Mouse (Mus musculus) midbrain, embryonic 15.5 days (tissue): ENCODE data around the gene Arf3. TPM values are rescaled to one million over a fixed set of nuclear protein-coding genes. Genes with fewer than 3 reads are reported as not detected.
A peak's percentile ranks its signal among the peaks of the same experiment; 100 is the strongest.

Experiments used
- ATAC-seq: fragments of 200-750 bp; cut with Nextera tagmentation; replicated peaks from 2 replicates; pipeline ENCODE4 v1.8.0; 2017; ENCODE audit warnings: moderate TSS enrichment
- H3K27ac ChIP-seq: fragments of 300-500 bp; sonication (generic); 2 replicates; pipeline ENCODE4 v1.5.1; 2015; ENCODE audit warnings: mild to moderate bottlenecking, inconsistent platforms
- H3K27me3 ChIP-seq: fragments of 300-500 bp; sonication (generic); replicated peaks from 2 replicates; pipeline ENCODE4 v1.6.1; 2015; ENCODE audit warnings: inconsistent platforms
- H3K36me3 ChIP-seq: fragments of 300-500 bp; sonication (generic); replicated peaks from 2 replicates; pipeline ENCODE4 v1.6.1; 2015; ENCODE audit warnings: inconsistent platforms
- H3K4me1 ChIP-seq: fragments of 300-500 bp; sonication (generic); 2 replicates; pipeline ENCODE4 v1.6.1; 2015; ENCODE audit warnings: inconsistent platforms
- H3K4me2 ChIP-seq: fragments of 300-500 bp; sonication (generic); 2 replicates; pipeline ENCODE4 v1.6.1; 2015; ENCODE audit warnings: inconsistent platforms, mild to moderate bottlenecking, moderate library complexity
- H3K4me3 ChIP-seq: fragments of 300-500 bp; sonication (generic); 2 replicates; pipeline ENCODE4 v1.5.1; 2015; ENCODE audit warnings: mild to moderate bottlenecking, inconsistent platforms
- H3K9ac ChIP-seq: fragments of 300-500 bp; sonication (generic); 2 replicates; pipeline ENCODE4 v1.6.1; 2015; ENCODE audit warnings: mild to moderate bottlenecking, inconsistent platforms
- H3K9me3 ChIP-seq: fragments of 300-500 bp; sonication (generic); 2 replicates; pipeline ENCODE4 v1.6.1; 2016; ENCODE audit warnings: inconsistent platforms
- WGBS: fragments of 180-500 bp; shearing (Covaris S2); methylation state at CpG from one replicate; pipeline ENCODE4 v1.1.7; 2015; ENCODE audit warnings: mixed read lengths; 5-methylcytosine and 5-hydroxymethylcytosine counted together
- polyA plus RNA-seq: library from polyadenylated mRNA; unstranded; fragments of >200 nt; fragmentation: Nextera tagmentation; extraction: Ambion mirVana; gene quantifications from 2 replicates; pipeline ENCODE4 v1.2.1, GENCODE M21; 2015

The Arf3 gene
- polyA plus RNA-seq, 1 experiment from 2014 or later: 103 TPM

DNA sequence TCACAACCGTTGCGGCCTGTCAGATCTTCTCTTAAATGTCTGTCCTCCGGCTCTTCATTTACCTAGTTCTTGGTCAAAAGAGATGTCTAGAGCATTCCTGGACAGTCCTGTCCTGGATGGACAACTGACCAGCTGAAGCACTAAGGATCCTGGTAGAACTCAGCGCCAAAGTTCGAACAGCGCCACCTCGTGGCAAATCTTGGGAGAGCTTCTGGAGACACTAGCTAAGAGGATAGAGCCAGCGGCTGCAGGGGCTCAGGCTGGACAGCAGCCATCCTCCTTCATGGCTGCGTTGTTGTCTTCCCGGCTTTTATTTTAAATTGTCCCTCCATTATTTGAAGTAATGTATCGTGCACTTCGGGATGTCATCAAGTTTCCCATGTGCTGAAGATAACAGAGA is 36.4 kb upstream of the Arf3 start:
- 6% methylated on average over 12 of the region's 12 CpGs for WGBS
- ATAC-seq: no peak

DNA sequence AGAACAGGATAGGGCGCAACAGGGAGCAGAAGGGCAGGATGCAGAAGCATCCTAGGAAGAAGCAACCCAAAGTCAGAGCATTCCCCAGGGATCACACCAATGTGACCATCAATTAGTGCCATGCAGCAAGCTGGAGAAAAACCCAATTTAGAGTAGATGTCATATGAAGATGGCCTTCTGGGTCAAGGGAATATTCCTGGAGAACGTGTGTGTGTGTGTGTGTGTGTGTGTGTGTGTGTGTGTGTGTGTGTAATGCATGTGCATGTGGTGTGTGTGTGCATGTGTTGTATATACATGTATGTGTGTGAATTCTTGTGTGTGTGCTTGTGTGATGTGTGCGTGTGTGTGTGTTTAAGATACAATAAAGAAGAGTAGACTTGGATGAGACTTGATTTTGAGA is 35.9 kb upstream of the Arf3 start:
- no peak overlapping the region for H3K9ac ChIP-seq
- H3K27me3 ChIP-seq: peaks cover 93% of the 10 kb centered on the region
- 40% methylated on average over 3 of the region's 3 CpGs for WGBS
- H3K4me1 ChIP-seq: peaks cover 24% of the 10 kb centered on the region
- H3K4me3 ChIP-seq: no peak overlapping the region
- no peaks in the 10 kb centered on the region for H3K36me3 ChIP-seq
- H3K4me2 ChIP-seq: no peak overlapping the region
- H3K9me3 ChIP-seq: no peaks in the 10 kb centered on the region
- no peak overlapping the region for H3K27ac ChIP-seq
- ATAC-seq: no peak

More for the DNA sequence above, 36.4 kb upstream of the Arf3 start:
- peaks cover 92% of the 10 kb centered on the region for H3K27me3 ChIP-seq
- H3K4me2 ChIP-seq: no peak overlapping the region
- no peaks in the 10 kb centered on the region for H3K9me3 ChIP-seq
- no peak overlapping the region for H3K27ac ChIP-seq
- no peak overlapping the region for H3K9ac ChIP-seq
- H3K4me3 ChIP-seq: no peak overlapping the region
- no peaks in the 10 kb centered on the region for H3K36me3 ChIP-seq
- peaks cover 28% of the 10 kb centered on the region for H3K4me1 ChIP-seq

DNA sequence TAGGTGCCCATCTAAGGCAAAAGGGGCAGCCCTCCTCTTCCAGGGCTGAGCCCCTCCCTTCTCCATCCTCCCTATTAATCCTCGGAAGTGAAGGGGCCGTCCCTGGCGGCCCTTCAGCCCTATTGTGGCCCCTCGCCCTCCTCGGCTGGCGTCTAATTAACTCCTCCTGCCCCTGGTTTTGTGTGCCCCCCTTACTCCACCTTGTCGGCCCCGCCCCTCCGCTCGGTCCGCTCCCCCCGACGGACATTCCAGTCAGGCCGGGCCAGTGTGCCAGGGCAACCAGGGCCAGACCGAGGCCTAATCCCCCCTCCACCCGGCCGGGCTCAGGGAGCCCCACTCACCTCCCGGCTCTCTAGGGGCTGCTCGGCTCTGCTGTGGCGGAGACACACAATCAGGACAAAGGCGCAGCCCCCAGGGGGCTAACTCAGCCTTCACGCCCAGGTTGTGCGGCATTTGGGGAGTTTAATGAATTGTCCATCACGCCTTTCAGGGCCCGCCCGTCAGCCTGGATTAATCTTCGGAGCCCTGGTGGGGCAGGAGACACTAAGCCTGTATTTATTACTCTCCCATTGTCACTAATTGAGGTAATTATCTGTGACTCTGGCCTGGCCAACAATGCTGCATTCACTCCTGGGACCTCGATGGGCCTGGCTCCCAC is 35.0 kb upstream of the Arf3 start:
- H3K27ac ChIP-seq: no peak overlapping the region
- H3K4me2 ChIP-seq: peak overlapping the region; percentile 12; the same call in 1 of the 2 replicates
- peaks cover 93% of the 10 kb centered on the region for H3K27me3 ChIP-seq
- peaks cover 27% of the 10 kb centered on the region; the same call in 1 of the 2 replicates for H3K4me1 ChIP-seq
- H3K36me3 ChIP-seq: no peaks in the 10 kb centered on the region
- WGBS: 3% methylated on average over 28 of the region's 28 CpGs
- H3K4me3 ChIP-seq: no peak overlapping the region
- H3K9me3 ChIP-seq: no peaks in the 10 kb centered on the region
- no peak overlapping the region for H3K9ac ChIP-seq
- ATAC-seq: peak; percentile 88

DNA sequence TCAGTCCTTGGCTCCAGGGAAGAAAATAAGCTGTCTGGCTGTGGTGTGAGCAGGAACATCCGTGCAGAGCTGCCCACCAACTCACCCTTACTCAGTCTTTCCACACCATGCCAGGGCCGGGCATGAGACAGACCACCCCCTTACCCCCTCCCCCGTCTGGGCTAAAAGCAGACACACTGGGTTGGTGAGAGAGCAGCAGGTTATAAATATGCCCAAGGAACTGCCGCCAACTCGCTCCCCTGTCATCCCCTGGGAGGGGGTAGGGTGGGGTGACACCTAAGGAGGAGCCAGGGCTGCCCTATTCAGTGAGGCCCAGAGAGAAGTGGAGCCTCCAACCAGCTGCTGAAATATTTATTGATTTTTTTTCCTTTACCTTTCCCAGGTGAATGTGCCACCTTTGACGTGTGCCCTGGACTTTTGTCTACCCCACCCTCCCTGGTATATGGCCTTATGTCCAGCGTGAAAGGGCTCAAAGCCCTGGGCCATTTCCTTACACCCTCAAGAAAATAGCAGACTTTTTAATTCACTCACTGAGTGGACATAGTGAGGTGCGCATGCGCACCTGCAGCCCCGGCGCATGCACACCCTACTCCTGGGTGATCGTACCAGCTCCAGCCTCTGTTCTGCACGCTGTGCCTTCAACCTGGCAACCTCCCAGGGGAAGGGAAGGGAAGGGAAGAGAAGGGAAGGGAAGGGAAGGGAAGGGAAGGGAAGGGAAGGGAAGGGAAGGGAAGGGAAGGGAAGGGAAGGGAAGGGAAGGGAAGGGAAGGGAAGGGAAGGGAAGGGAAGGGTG is 34.0 kb upstream of the Arf3 start:
- Histone ChIP-seq H3K27me3 (peaks cover 93% of the 10 kb centered on the region), H3K9me3 (no peaks in the 10 kb centered on the region), H3K4me1 (peaks cover 35% of the 10 kb centered on the region; the same call in 1 of the 2 replicates), H3K4me3 (no peak overlapping the region), H3K9ac (no peak overlapping the region), H3K27ac (no peak overlapping the region), H3K36me3 (no peaks in the 10 kb centered on the region), H3K4me2 (no peak overlapping the region)
- WGBS: 2% methylated on average over 13 of the region's 13 CpGs
- ATAC-seq: peak; percentile 48; the same call in 1 of the 2 replicates

DNA sequence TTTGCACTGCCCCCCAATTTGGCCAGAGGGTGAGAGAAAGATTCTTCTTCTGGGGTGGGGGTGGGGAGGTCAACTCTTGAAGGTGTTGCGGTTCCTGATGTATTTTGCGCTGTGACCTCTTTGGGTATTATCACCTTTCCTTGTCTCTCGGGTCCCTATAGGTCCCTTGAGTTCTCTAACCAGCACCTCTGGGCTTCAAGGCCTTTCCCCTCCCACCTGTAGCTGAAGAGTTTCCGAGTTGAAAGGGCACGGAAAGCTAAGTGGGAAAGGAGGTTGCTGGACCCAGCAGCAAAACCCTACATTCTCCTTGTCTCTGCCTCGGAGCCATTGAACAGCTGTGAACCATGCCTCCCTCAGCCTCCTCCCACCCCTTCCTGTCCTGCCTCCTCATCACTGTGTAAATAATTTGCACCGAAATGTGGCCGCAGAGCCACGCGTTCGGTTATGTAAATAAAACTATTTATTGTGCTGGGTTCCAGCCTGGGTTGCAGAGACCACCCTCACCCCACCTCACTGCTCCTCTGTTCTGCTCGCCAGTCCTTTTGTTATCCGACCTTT is 30.2 kb upstream of the Arf3 start:
- Histone ChIP-seq H3K36me3 (no peaks in the 10 kb centered on the region), H3K27ac (no peak overlapping the region), H3K4me2 (peak overlapping the region; percentile 50), H3K9ac (no peak overlapping the region), H3K9me3 (no peaks in the 10 kb centered on the region), H3K4me3 (peak overlapping the region; percentile 31), H3K4me1 (peaks cover 53% of the 10 kb centered on the region), H3K27me3 (peaks cover 96% of the 10 kb centered on the region)
- WGBS: 5% methylated on average over 13 of the region's 13 CpGs
- no peak for ATAC-seq

DNA sequence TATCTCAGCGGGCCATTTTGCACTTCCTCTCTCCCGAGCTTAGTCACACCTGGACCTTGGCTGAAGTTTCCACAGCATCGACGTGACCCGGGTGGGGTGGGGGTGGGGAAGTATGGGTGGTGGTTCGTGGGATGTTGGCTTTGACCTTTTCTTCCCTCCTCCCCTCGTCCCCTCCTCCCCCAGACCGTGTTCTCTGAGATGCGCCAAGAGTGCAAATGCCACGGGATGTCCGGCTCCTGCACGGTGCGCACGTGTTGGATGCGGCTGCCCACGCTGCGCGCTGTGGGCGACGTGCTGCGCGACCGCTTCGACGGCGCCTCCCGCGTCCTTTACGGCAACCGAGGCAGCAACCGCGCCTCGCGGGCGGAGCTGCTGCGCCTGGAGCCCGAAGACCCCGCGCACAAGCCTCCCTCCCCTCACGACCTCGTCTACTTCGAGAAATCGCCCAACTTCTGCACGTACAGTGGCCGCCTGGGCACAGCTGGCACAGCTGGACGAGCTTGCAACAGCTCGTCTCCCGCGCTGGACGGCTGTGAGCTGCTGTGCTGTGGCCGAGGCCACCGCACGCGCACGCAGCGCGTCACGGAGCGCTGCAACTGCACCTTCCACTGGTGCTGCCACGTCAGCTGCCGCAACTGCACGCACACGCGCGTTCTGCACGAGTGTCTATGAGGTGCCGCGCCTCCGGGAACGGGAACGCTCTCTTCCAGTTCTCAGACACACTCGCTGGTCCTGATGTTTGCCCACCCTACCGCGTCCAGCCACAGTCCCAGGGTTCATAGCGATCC is 29.4 kb upstream of the Arf3 start:
- 0 out of 2 replicates have a peak, but pooled peaks have one; percentile 44 for ATAC-seq
- no peaks in the 10 kb centered on the region for H3K9me3 ChIP-seq

DNA sequence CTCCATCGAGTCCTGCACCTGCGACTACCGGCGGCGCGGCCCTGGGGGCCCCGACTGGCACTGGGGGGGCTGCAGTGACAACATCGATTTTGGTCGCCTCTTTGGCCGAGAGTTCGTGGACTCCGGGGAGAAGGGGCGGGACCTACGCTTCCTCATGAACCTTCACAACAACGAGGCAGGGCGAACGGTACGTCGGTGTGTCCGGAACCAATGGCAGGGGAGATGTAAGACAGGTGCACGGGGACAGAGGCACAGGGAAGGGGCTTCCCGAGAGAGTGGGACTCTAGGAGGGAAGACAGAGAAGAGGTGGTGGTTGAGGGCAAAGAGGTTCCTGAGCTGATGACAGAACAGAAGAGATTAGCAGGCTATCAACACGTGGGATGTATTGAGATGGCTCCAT is 28.8 kb upstream of the Arf3 start:
- H3K27ac ChIP-seq: no peak overlapping the region
- H3K27me3 ChIP-seq: peaks cover 99% of the 10 kb centered on the region
- H3K9ac ChIP-seq: no peak overlapping the region
- H3K36me3 ChIP-seq: no peaks in the 10 kb centered on the region
- H3K9me3 ChIP-seq: no peaks in the 10 kb centered on the region
- ATAC-seq: no peak
- H3K4me1 ChIP-seq: peaks cover 41% of the 10 kb centered on the region
- 0 out of 2 replicates have a peak overlapping the region, but pooled peaks have one; percentile 21 for H3K4me2 ChIP-seq
- under 1% methylated on average over 23 of the region's 23 CpGs for WGBS
- H3K4me3 ChIP-seq: no peak overlapping the region; the same call in 1 of the 2 replicates

More for the DNA sequence above, 29.4 kb upstream of the Arf3 start:
- 2% methylated on average over 75 of the region's 75 CpGs for WGBS
- H3K4me3 ChIP-seq: peak overlapping the region; percentile 31
- H3K27ac ChIP-seq: no peak overlapping the region
- H3K4me1 ChIP-seq: peaks cover 45% of the 10 kb centered on the region
- peaks cover 97% of the 10 kb centered on the region for H3K27me3 ChIP-seq
- peak overlapping the region; percentile 16; the same call in 1 of the 2 replicates for H3K9ac ChIP-seq
- H3K4me2 ChIP-seq: peak overlapping the region; percentile 50
- no peaks in the 10 kb centered on the region for H3K36me3 ChIP-seq

DNA sequence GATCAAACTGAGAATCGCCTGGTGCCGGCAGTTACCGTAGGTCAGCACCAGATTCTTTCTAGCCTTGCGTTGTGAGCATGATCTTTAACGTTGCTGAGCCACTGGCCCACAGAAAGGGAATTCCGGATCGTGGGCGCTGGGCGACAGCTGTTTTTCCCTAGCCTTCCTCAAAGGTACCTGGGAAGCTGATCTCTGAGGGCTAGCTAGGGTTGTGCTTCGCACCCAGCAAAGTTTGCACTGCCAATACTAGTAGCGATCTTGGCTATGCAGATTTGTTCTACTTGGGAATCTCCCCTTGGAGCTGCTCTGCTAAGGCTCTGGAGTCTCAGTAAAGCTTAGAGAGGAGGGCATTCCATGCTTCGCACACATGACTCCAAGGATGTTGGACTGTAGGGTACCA is 28.2 kb upstream of the Arf3 start:
- no peaks in the 10 kb centered on the region for H3K9me3 ChIP-seq
- no peak for ATAC-seq
- H3K4me3 ChIP-seq: peak overlapping the region; percentile 17
- H3K9ac ChIP-seq: no peak overlapping the region
- H3K4me1 ChIP-seq: peaks cover 36% of the 10 kb centered on the region
- H3K4me2 ChIP-seq: peak overlapping the region; percentile 21; the same call in 1 of the 2 replicates
- H3K36me3 ChIP-seq: no peaks in the 10 kb centered on the region
- WGBS: under 1% methylated on average over 12 of the region's 12 CpGs
- H3K27ac ChIP-seq: no peak overlapping the region
- peaks cover 99% of the 10 kb centered on the region for H3K27me3 ChIP-seq

DNA sequence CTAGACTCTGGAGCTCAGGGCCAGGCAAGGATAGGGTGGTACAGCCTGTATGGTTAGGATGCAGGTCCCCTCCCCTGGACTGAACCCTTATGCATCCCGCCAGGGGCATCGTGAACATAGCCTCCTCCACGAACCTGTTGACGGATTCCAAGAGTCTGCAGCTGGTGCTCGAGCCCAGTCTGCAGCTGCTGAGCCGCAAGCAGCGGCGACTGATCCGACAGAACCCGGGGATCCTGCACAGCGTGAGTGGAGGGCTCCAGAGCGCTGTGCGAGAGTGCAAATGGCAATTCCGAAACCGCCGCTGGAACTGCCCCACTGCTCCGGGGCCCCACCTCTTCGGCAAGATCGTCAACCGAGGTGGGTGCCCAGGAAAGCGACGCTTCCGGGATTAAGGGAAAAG is 27.7 kb upstream of the Arf3 start:
- Histone ChIP-seq H3K4me1 (peaks cover 36% of the 10 kb centered on the region), H3K9me3 (no peaks in the 10 kb centered on the region), H3K27me3 (peaks cover 97% of the 10 kb centered on the region), H3K4me3 (peak overlapping the region; percentile 17), H3K4me2 (peak overlapping the region; percentile 21; the same call in 1 of the 2 replicates), H3K9ac (no peak overlapping the region), H3K36me3 (no peaks in the 10 kb centered on the region), H3K27ac (no peak overlapping the region)
- WGBS: under 1% methylated on average over 23 of the region's 23 CpGs
- no peak for ATAC-seq

DNA sequence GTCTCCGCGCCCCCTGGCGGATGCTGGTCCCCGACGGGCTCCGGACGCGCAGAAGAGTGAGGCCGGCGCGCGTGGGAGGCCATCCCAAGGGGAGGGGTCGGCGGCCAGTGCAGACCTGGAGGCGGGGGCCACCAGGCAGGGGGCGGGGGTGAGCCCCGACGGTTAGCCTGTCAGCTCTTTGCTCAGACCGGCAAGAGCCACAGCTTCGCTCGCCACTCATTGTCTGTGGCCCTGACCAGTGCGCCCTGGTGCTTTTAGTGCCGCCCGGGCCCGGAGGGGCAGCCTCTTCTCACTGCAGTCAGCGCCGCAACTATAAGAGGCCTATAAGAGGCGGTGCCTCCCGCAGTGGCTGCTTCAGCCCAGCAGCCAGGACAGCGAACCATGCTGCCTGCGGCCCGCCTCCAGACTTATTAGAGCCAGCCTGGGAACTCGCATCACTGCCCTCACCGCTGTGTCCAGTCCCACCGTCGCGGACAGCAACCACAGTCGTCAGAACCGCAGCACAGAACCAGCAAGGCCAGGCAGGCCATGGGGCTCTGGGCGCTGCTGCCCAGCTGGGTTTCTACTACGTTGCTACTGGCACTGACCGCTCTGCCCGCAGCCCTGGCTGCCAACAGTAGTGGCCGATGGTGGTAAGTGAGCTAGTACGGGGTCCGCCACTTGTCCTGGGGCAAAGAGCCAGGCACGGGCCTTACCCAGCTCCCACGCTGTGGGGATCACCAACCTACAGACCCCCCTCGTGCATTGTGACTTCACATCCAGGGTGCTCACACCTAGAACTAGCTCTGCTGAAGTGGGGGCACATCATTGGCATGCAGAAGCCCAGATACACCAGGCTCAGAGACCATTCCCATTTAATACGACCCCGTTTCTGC is 26.9 kb upstream of the Arf3 start, which contains the start of gene Wnt1:
Gene Wnt1 (plus strand): TSS at position 197 of the 875 bp plus-strand sequence.
- ATAC-seq: no peak
- Histone ChIP-seq H3K36me3 (no peaks in the 10 kb centered on the region), H3K4me3 (peak within 1 kb of the TSS; percentile 17), H3K9me3 (no peaks in the 10 kb centered on the region), H3K4me2 (peak within 1 kb of the TSS; percentile 21; the same call in 1 of the 2 replicates), H3K27me3 (peaks cover 96% of the 10 kb centered on the region), H3K4me1 (peaks cover 36% of the 10 kb centered on the region), H3K27ac (no peak within 1 kb of the TSS), H3K9ac (no peak within 1 kb of the TSS)
- 2% methylated on average over 49 of the region's 51 CpGs for WGBS
